In genomic region chr2:3331071-3331703, GRCm38 (mm10) we compare ENCODE assay signal across 9 mouse cellular contexts. TPM values are rescaled to one million over a fixed set of nuclear protein-coding genes. Genes with fewer than 3 reads are reported as not detected.
DNase-seq lines count a peak whose midpoint lies in the region; ATAC-seq and TF ChIP-seq lines count a peak whose summit lies in the region.
"Had no signal": no experiment of that assay in that cellular context is flagged by ENCODE, and none has a peak within 500 bp of the region (broad histone marks: within the 10 kb centered on the region; RNA-seq: fewer than 3 reads in every experiment).

No protein-coding gene starts in this region.

- no peak for TF ChIP-seq CTCF in gastrocnemius, adult 2 months (IDR thresholded peaks at IDR 0.05)

- H3K4me2 ChIP-seq in forebrain, embryonic 11.5 days (ENCODE audit: low read depth, low read length, severe bottlenecking): peak overlapping the region; percentile 75; the same call in 1 of the 2 replicates
- H3K4me2 ChIP-seq in liver, embryonic 13.5 days: peak overlapping the region; percentile 94

- H3K27me3 ChIP-seq in forebrain, embryonic 11.5 days (ENCODE audit: control insufficient read depth, insufficient read depth, low read length): no peaks in the 10 kb centered on the region
- 0 out of 2 replicates have a peak, but pooled peaks cover under 1% of the 10 kb centered on the region for H3K27me3 ChIP-seq in liver, embryonic 13.5 days
- H3K27me3 ChIP-seq: Patski had no signal

- peaks cover 2% of the 10 kb centered on the region; the same call in 1 of the 2 replicates for H3K36me3 ChIP-seq in forebrain, embryonic 11.5 days (ENCODE audit: control insufficient read depth, insufficient read depth, low read length)
- peaks cover 31% of the 10 kb centered on the region for H3K36me3 ChIP-seq in liver, embryonic 13.5 days

- no peak for DNase-seq in gastrocnemius, adult 2 months
- DNase-seq in gastrocnemius, postnatal 25 days: no peak
- peak; percentile 41 for DNase-seq in 416B (ENCODE audit: low read depth)
- DNase-seq in forebrain, embryonic 11.5 days (ENCODE audit: low spot score): no peak
- no peak for DNase-seq in liver, embryonic 13.5 days
- DNase-seq in layer of hippocampus, adult 18-20 months (ENCODE audit: low spot score in 2 of 2): no peak
- DNase-seq in spleen, postnatal 10 days (ENCODE audit: low spot score in 2 of 2): no peak
- DNase-seq in right cerebral cortex, postnatal 4 days: no peak

- H3K4me3 ChIP-seq in gastrocnemius, adult 2 months: peak overlapping the region; percentile 97
- peak overlapping the region; percentile 62 for H3K4me3 ChIP-seq in forebrain, embryonic 11.5 days (ENCODE audit: low read depth, low read length)
- H3K4me3 ChIP-seq in liver, embryonic 13.5 days (replicated peaks): peak overlapping the region; percentile 74

- no peak for ATAC-seq in forebrain, embryonic 11.5 days (replicated peaks; ENCODE audit: low FRiP score)
- no peak for ATAC-seq in liver, embryonic 13.5 days (ENCODE audit: low read depth)

- no peaks in the 10 kb centered on the region for H3K9me3 ChIP-seq in forebrain, embryonic 11.5 days (ENCODE audit: control insufficient read depth, low read length)
- H3K9me3 ChIP-seq in liver, embryonic 13.5 days (replicated peaks): no peaks in the 10 kb centered on the region

- H3K4me1 ChIP-seq in forebrain, embryonic 11.5 days (replicated peaks; ENCODE audit: control insufficient read depth, insufficient read depth, low read length): peaks cover under 1% of the 10 kb centered on the region; the same call in 1 of the 2 replicates
- peaks cover 29% of the 10 kb centered on the region for H3K4me1 ChIP-seq in liver, embryonic 13.5 days (replicated peaks)

- H3K9ac ChIP-seq in forebrain, embryonic 11.5 days (ENCODE audit: low read length): peak overlapping the region; percentile 72
- H3K9ac ChIP-seq in liver, embryonic 13.5 days: peak overlapping the region; percentile 83

- intact Hi-C loops in gastrocnemius, adult 2 months (cut with DNase I): loop anchor here (5.0 to 10.0 kb wide), 3 partner anchors 106 to 214 kb away; partner anchors contain the start of genes Cdnf, Gm45902 and Hspa14

- peak overlapping the region; percentile 96 for H3K27ac ChIP-seq in gastrocnemius, adult 2 months
- H3K27ac ChIP-seq in forebrain, embryonic 11.5 days (ENCODE audit: low read depth, low read length): no peak overlapping the region
- H3K27ac ChIP-seq in liver, embryonic 13.5 days: peak overlapping the region; percentile 32; the same call in 1 of the 2 replicates

- 81% methylated on average over 5 of the region's 5 CpGs for WGBS in forebrain, embryonic 11.5 days
- 44% methylated on average over 5 of the region's 5 CpGs for WGBS in liver, embryonic 13.5 days (ENCODE audit: insufficient replicate concordance)

RNA-seq across cellular contexts. Expression of gene Rpp38, which starts 1.3 kb away (rescaled TPM):
- 1 to 10 TPM; 6.8 to 7.3 TPM for total RNA-seq in gastrocnemius, adult 2 months (2021)
- 1 to 10 TPM; 4.6 to 5.3 TPM for total RNA-seq in gastrocnemius, postnatal 25 days (2021)
- 20.3 and 26.2 TPM in 2 replicates for polyA plus RNA-seq in forebrain, embryonic 11.5 days (2014; fragmentation: Nextera tagmentation; extraction: Ambion mirVana)
- 15.6 and 19.1 TPM in 2 replicates for polyA plus RNA-seq in liver, embryonic 13.5 days (2015; fragmentation: Nextera tagmentation; extraction: Ambion mirVana)
- 10 to 100 TPM; 10.7 to 11.9 TPM for total RNA-seq in layer of hippocampus, adult 18-20 months (2021)

RNA-seq across cellular contexts. Expression of gene Acbd7, which starts 4.8 kb away (rescaled TPM):
- total RNA-seq in gastrocnemius, adult 2 months (2021): under 1 TPM in 1 of 2 experiments, not detected in 1; 0.64 TPM
- under 1 TPM in 1 of 2 experiments, not detected in 1; 0.59 TPM for total RNA-seq in gastrocnemius, postnatal 25 days (2021)
- polyA plus RNA-seq in forebrain, embryonic 11.5 days (2014; fragmentation: Nextera tagmentation; extraction: Ambion mirVana): 0.40 TPM in 1 of 2 replicates, not detected in the other
- 0.68 and 1.2 TPM in 2 replicates for polyA plus RNA-seq in liver, embryonic 13.5 days (2015; fragmentation: Nextera tagmentation; extraction: Ambion mirVana)
- 1 to 10 TPM in 1 of 2 experiments, under 1 TPM in 1; 0.94 to 1.8 TPM for total RNA-seq in layer of hippocampus, adult 18-20 months (2021)

RNA-seq across cellular contexts. Expression of gene Nmt2, which starts 47.2 kb away (rescaled TPM):
- total RNA-seq in gastrocnemius, adult 2 months (2021): 10 to 100 TPM; 11.0 to 12.9 TPM
- total RNA-seq in gastrocnemius, postnatal 25 days (2021): 1 to 10 TPM; 8.1 to 8.5 TPM
- 65.3 TPM in 2 replicates for polyA plus RNA-seq in forebrain, embryonic 11.5 days (2014; fragmentation: Nextera tagmentation; extraction: Ambion mirVana)
- polyA plus RNA-seq in liver, embryonic 13.5 days (2015; fragmentation: Nextera tagmentation; extraction: Ambion mirVana): 19.7 and 21.2 TPM in 2 replicates
- total RNA-seq in layer of hippocampus, adult 18-20 months (2021): 10 to 100 TPM; 82.6 to 91.0 TPM

Comparison
In these comparisons a context has a peak if more than half of its experiments do, and no peak if none do; other contexts are left out.
1. RNA of gene Nmt2, which starts 47.2 kb away (total RNA-seq): 82.6 to 91.0 TPM in layer of hippocampus, adult 18-20 months; 11.0 to 12.9 TPM in gastrocnemius, adult 2 months and 8.1 to 8.5 TPM in gastrocnemius, postnatal 25 days; every median in the first group is over 4 times any median in the second.
2. Peak in every context shown above with its lines, with median percentiles within 50 percentile points of each other: H3K4me3 ChIP-seq.